Mouse (Mus musculus): Measurements from ENCODE around the gene Acin1.

- TF ChIP-seq CTCF (IDR thresholded peaks at IDR 0.05; ENCODE audit: low read depth), result peak; percentile 17; the same call in 1 of the 2 replicates
- TF ChIP-seq EP300 (IDR thresholded peaks at IDR 0.05; ENCODE audit: low read depth), result no peak
Measured at GRCm38 (mm10) chr14:54638210-54638609, 48.5 kb downstream of the Acin1 start.

Data from heart, postnatal 0 days (tissue).